Mouse (Mus musculus): ENCODE results near the gene Pdzrn4. TPM values are rescaled to one million over a fixed set of nuclear protein-coding genes. Genes with fewer than 3 reads are reported as not detected.

Pdzrn4 gene
- polyA plus RNA-seq, 1 experiment from 2014 or later, result not detected

- POLR2A ChIA-PET, result no interaction called here
- no peak for TF ChIP-seq CTCF (IDR thresholded peaks at IDR 0.05)
- in situ Hi-C loops (cut with MboI; ENCODE audit: low pct_unique_long_range_greater_than_20kb), result no loop called here
Measured at GRCm38 (mm10) chr15:92622323-92622722, 225.6 kb downstream of the Pdzrn4 start.

DNA sequence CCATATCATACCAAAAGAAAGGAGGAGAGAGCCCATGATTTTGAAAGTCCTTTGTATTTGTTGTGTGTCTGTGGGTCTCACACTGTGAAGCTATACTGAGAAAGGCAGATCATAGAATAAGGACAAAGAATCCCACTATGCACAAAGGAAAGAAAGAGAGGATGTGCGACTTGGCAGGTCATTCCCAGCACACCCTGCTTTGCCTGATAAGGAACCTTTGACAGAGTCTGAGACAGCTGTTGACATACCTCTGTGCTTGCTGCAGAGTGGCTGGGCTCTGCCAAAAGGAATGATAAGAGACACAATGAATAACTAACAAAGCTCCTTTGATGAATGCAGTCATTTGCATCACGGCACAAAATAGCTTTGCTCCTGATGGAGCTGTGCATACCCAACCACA is 232.5 kb downstream of the Pdzrn4 start:
- DNase-seq (ENCODE audit: low read depth, low spot score) (no peak), ATAC-seq (no peak)
- CTCF ChIA-PET, result interaction anchor here (1.2 kb wide), 1 partner anchor 172 kb away, joined by 3 read pairs; no protein-coding TSS in a partner anchor
- TF ChIP-seq CTCF (IDR thresholded peaks at IDR 0.05), result no peak
- H3K27me3 ChIP-seq, result no peaks in the 10 kb centered on the region
- POLR2A ChIA-PET, result no interaction called here
- in situ Hi-C loops (cut with MboI; ENCODE audit: low pct_unique_long_range_greater_than_20kb), result no loop called here

More at GRCm38 (mm10) chr15:92622323-92622722, 225.6 kb downstream of the Pdzrn4 start:
- CTCF ChIA-PET, result interaction anchor here (1.2 kb wide), 1 partner anchor 11 kb away, joined by 3 read pairs; no protein-coding TSS in a partner anchor
- no peaks in the 10 kb centered on the region for H3K27me3 ChIP-seq
- ATAC-seq, result no peak
- DNase-seq (ENCODE audit: low read depth, low spot score), result no peak

- no peak for TF ChIP-seq CTCF (IDR thresholded peaks at IDR 0.05)
- in situ Hi-C loops (cut with MboI; ENCODE audit: low pct_unique_long_range_greater_than_20kb), result no loop called here
- ChIA-PET POLR2A (no interaction called here), CTCF (interaction anchor here (1.5 kb wide), 1 partner anchor 12 kb away, joined by 3 read pairs; no protein-coding TSS in a partner anchor)
- ATAC-seq, result no peak
- no peaks in the 10 kb centered on the region for H3K27me3 ChIP-seq
- DNase-seq (ENCODE audit: low read depth, low spot score), result no peak
Measured at GRCm38 (mm10) chr15:92634044-92634610, 237.4 kb downstream of the Pdzrn4 start.

DNA sequence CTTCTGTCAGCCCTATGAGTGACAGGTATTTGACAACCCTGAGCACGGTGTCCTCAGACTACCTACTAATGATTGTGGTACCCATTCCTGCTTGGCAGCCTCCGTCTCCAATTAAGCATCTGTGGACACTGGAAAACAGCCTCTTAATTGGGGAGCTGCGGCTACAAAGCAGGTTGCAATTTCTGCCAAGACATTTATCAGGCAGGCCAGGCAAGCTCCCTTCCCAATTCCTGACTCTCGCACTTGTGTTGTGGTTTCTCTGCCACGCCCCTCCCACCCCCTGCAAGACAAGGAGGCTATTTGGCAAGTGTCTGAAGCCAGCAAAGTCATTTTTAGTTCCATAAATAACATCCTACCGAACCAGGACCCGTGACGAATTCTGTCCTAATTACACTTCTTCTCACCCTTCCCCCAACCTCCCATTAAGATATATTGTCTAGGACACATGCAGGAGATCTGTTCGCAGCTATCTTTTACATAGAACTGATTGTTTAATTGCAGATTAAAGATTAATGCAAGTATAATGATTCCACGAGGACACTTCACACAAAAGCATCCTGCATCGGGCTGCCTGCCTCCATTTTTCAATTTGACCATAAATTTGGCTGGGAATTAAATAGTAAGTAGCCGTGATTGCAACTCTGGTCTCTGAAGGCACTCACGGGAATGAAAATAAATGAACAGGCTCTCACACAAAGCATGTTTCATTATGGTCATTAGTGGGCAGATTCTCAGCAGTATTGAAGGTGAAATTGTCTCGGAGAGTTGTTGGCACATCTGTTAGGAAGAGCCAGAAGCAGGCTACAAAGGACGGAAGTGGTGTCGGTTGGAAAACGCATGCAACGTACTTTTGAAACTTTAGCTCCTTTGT is 243.8 kb downstream of the Pdzrn4 start:
- ChIA-PET CTCF (no interaction called here), POLR2A (no interaction called here)
- no peak for DNase-seq (ENCODE audit: low read depth, low spot score)
- H3K27me3 ChIP-seq, result no peaks in the 10 kb centered on the region
- in situ Hi-C loops (cut with MboI; ENCODE audit: low pct_unique_long_range_greater_than_20kb), result no loop called here
- no peak for TF ChIP-seq CTCF (IDR thresholded peaks at IDR 0.05)
- no peak for ATAC-seq

DNA sequence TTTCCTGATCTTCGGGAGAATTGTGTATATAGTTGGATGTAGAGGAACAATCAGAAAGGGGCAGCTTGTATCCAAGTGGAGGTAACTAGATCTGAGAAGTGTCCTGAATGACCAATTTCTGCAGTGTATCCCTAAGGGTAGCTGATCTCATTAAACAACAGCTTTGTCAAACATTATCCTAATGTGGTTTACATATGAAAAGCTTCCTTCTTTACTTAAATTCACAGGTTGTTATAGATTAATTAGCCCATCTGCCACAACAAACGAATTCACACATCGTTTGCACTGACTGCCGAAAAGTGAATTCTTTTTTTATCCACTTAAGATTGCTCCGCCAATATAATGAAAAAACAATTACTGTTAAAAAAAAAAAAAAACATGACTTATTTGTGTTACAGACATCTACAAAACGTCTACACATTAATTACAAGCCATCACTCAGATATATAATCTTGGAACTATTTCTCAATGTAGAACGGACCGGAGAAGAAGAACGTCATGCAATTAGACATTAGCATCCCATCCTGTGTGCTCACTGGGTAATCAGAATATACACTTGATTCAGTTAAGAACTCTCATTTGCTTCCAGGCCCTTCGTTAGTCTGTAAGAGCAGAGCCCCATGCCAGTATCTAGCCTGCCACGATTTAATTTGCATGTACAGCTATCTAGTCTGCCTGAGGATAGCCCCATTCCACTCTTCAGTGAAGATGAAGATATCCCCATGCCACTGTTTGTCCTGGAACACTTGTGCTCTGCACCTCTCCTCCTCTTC is 274.8 kb downstream of the Pdzrn4 start:
- ChIA-PET POLR2A (no interaction called here), CTCF (no interaction called here)
- DNase-seq (ENCODE audit: low read depth, low spot score) (no peak), ATAC-seq (no peak)
- in situ Hi-C loops (cut with MboI; ENCODE audit: low pct_unique_long_range_greater_than_20kb), result no loop called here
- no peak for TF ChIP-seq CTCF (IDR thresholded peaks at IDR 0.05)
- no peaks in the 10 kb centered on the region for H3K27me3 ChIP-seq

GRCm38 (mm10) chr15:92676096-92676495 is 279.4 kb downstream of the Pdzrn4 start:
- in situ Hi-C loops (cut with MboI; ENCODE audit: low pct_unique_long_range_greater_than_20kb), result no loop called here
- TF ChIP-seq CTCF (IDR thresholded peaks at IDR 0.05), result no peak
- CTCF ChIA-PET, result no interaction called here
- H3K27me3 ChIP-seq, result no peaks in the 10 kb centered on the region
- POLR2A ChIA-PET, result no interaction called here
- no peak for ATAC-seq
- DNase-seq (ENCODE audit: low read depth, low spot score), result no peak

DNA sequence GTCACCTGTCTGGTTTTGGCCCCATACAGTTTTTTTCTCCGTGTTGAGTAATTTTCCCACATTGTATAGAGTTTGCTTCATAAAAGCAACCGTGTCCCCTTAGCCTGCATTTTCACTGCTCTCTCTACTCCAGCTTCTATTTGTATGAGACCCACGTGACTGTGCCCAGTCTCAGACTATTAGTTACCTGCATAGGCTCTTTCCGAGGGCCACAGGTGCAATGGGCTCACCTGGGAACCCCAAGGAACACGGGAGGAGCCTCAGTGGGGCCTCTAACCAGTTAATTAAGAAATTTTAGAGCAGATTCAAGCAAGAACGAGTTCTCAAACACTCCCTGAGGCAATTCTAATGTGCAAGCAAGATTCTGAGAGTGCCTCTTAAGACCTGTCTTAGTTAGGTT is 281.7 kb downstream of the Pdzrn4 start:
- ATAC-seq (no peak), DNase-seq (ENCODE audit: low read depth, low spot score) (no peak)
- POLR2A ChIA-PET, result no interaction called here
- in situ Hi-C loops (cut with MboI; ENCODE audit: low pct_unique_long_range_greater_than_20kb), result no loop called here
- TF ChIP-seq CTCF (IDR thresholded peaks at IDR 0.05), result no peak
- CTCF ChIA-PET, result interaction anchor here (0.9 kb wide), 1 partner anchor 13 kb away, joined by 3 read pairs; no protein-coding TSS in a partner anchor
- H3K27me3 ChIP-seq, result no peaks in the 10 kb centered on the region

DNA sequence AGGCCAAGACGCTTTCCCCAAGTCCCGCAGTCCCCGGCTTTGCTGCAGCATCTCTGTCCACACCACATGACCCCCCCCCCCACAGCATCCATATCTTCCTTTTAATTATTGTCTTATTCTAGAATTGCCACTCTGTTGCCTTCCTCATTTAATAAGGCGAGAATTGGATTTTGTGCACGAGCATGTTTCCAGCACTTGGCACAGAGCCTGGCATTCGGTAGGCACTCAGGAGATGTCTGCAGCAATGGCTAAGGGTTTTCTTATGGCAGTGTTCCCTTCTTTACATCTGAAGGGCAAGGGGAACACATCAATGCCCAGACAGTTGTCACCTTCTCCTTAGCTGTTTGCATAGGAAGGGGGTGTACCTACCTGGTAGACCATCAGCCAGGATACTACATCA is 282.9 kb downstream of the Pdzrn4 start:
- DNase-seq (ENCODE audit: low read depth, low spot score) (no peak), ATAC-seq (no peak)
- ChIA-PET POLR2A (no interaction called here), CTCF (no interaction called here)
- TF ChIP-seq CTCF (IDR thresholded peaks at IDR 0.05), result no peak
- in situ Hi-C loops (cut with MboI; ENCODE audit: low pct_unique_long_range_greater_than_20kb), result no loop called here
- H3K27me3 ChIP-seq, result no peaks in the 10 kb centered on the region

DNA sequence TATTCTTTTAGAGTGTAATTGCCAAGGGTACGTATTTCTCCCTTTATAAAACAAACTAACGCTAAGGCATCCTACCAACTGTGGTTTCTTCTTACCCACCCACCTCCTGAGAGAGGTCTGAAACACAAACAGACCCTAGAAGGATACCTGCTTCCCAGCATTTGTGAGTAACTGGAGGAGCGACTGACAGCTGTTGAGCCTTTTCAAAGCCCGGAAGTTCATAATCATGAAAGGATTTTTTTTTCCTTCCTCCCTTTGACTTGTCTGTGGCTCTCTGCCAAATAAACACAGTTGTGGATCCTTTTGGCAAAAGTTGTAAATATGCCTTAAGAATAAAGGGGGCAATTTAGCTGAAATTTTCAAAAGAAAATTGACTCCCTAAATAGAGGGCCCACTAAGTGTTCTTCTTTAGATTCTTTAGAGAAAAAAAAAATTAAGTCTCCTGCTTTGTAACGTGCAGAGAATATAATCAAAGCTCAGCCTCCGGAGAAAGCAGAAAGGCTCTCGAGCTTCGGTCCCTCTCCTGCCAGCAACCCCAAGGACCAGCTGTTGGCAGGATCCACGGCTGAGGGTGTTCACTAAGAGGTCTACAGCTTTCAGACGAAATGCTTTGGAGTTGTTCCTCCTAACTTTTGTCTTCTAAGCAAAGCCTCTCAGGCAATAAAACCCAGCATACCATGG is 299.7 kb downstream of the Pdzrn4 start:
- no peak for TF ChIP-seq CTCF (IDR thresholded peaks at IDR 0.05)
- in situ Hi-C loops (cut with MboI; ENCODE audit: low pct_unique_long_range_greater_than_20kb), result no loop called here
- ChIA-PET POLR2A (no interaction called here), CTCF (no interaction called here)
- H3K27me3 ChIP-seq, result no peaks in the 10 kb centered on the region
- ATAC-seq, result no peak
- no peak for DNase-seq (ENCODE audit: low read depth, low spot score)

DNA sequence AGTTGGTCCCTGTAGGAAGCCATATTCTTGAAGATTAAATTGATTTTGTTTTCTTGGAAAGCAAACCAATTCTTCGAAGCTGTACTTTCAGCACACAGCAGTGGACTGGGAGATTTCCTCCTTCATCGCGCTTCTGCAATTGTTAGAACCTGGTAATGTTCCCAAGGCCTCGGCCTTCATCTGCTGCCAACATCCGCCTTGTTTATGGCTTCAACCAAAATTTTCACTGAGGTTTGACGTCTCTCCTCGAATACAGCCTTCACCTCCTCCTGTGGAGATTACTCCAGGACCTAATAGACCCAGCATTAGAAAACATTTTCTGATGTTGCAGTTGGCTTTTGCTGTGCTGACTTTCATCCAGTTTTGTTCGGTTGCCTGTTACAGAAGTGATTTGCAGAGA is 307.5 kb downstream of the Pdzrn4 start:
- ATAC-seq, result no peak
- in situ Hi-C loops (cut with MboI; ENCODE audit: low pct_unique_long_range_greater_than_20kb), result no loop called here
- H3K27me3 ChIP-seq, result no peaks in the 10 kb centered on the region
- no peak for TF ChIP-seq CTCF (IDR thresholded peaks at IDR 0.05)
- ChIA-PET POLR2A (no interaction called here), CTCF (no interaction called here)
- DNase-seq (ENCODE audit: low read depth, low spot score), result no peak
